Mouse (Mus musculus): ENCODE measurements around the gene Cnfn. TPM values are rescaled to one million over a fixed set of nuclear protein-coding genes. Genes with fewer than 3 reads are reported as not detected.

Gene Cnfn
- polyA plus RNA-seq, 1 experiment from 2014 or later, result not detected

Other genes with a start within 250 kb of the Cnfn start
- gene Pou2f2, start 190.0 kb downstream of the Cnfn start, polyA plus RNA-seq (2015; fragmentation: Nextera tagmentation; extraction: Ambion mirVana), result 0.43 and 0.51 TPM in 2 replicates
- 5.3 and 6.6 TPM in 2 replicates for gene Dedd2, start 149.1 kb downstream of the Cnfn start, polyA plus RNA-seq (2015; fragmentation: Nextera tagmentation; extraction: Ambion mirVana)
- gene Zfp526, start 148.3 kb downstream of the Cnfn start, polyA plus RNA-seq (2015; fragmentation: Nextera tagmentation; extraction: Ambion mirVana), result 2.1 TPM in 2 replicates
- 7.8 and 8.2 TPM in 2 replicates for gene Gsk3a, start 131.9 kb downstream of the Cnfn start, polyA plus RNA-seq (2015; fragmentation: Nextera tagmentation; extraction: Ambion mirVana)
- 11.2 and 14.3 TPM in 2 replicates for gene Erf, start 119.0 kb downstream of the Cnfn start, polyA plus RNA-seq (2015; fragmentation: Nextera tagmentation; extraction: Ambion mirVana)
- gene Cic, start 102.0 kb downstream of the Cnfn start, polyA plus RNA-seq (2015; fragmentation: Nextera tagmentation; extraction: Ambion mirVana), result 22.9 and 23.4 TPM in 2 replicates
- gene Pafah1b3, start 71.7 kb downstream of the Cnfn start, polyA plus RNA-seq (2015; fragmentation: Nextera tagmentation; extraction: Ambion mirVana), result 145 and 154 TPM in 2 replicates
- gene Prr19, start 68.3 kb downstream of the Cnfn start, polyA plus RNA-seq (2015; fragmentation: Nextera tagmentation; extraction: Ambion mirVana), result 0.23 and 0.39 TPM in 2 replicates
- gene Tmem145, start 63.6 kb downstream of the Cnfn start, polyA plus RNA-seq (2015; fragmentation: Nextera tagmentation; extraction: Ambion mirVana), result 0.11 and 0.34 TPM in 2 replicates
- 7.0 and 7.5 TPM in 2 replicates for gene Megf8, start 52.6 kb downstream of the Cnfn start, polyA plus RNA-seq (2015; fragmentation: Nextera tagmentation; extraction: Ambion mirVana)
- gene Lipe, start 29.0 kb upstream of the Cnfn start, polyA plus RNA-seq (2015; fragmentation: Nextera tagmentation; extraction: Ambion mirVana), result 5.7 and 6.9 TPM in 2 replicates
- gene Cxcl17, start 43.2 kb upstream of the Cnfn start, polyA plus RNA-seq (2015; fragmentation: Nextera tagmentation; extraction: Ambion mirVana), result 0.27 and 0.40 TPM in 2 replicates
- 2.6 and 2.9 TPM in 2 replicates for gene Ceacam1, start 107.9 kb upstream of the Cnfn start, polyA plus RNA-seq (2015; fragmentation: Nextera tagmentation; extraction: Ambion mirVana)
- gene Ceacam2, start 170.1 kb upstream of the Cnfn start, polyA plus RNA-seq (2015; fragmentation: Nextera tagmentation; extraction: Ambion mirVana), result 0.05 TPM in 1 of 2 replicates, not detected in the other
- not detected in 2 replicates for gene Erich4, start 246.2 kb upstream of the Cnfn start, polyA plus RNA-seq (2015; fragmentation: Nextera tagmentation; extraction: Ambion mirVana)
- 49.5 and 57.7 TPM in 2 replicates for gene Dmac2, start 249.7 kb upstream of the Cnfn start, polyA plus RNA-seq (2015; fragmentation: Nextera tagmentation; extraction: Ambion mirVana)